Mouse (Mus musculus): ENCODE data around the gene 9930021J03Rik. TPM values are rescaled to one million over a fixed set of nuclear protein-coding genes. Genes with fewer than 3 reads are reported as not detected.

Gene 9930021J03Rik
- polyA plus RNA-seq, 1 experiment from 2014 or later = 17.7 TPM

DNA sequence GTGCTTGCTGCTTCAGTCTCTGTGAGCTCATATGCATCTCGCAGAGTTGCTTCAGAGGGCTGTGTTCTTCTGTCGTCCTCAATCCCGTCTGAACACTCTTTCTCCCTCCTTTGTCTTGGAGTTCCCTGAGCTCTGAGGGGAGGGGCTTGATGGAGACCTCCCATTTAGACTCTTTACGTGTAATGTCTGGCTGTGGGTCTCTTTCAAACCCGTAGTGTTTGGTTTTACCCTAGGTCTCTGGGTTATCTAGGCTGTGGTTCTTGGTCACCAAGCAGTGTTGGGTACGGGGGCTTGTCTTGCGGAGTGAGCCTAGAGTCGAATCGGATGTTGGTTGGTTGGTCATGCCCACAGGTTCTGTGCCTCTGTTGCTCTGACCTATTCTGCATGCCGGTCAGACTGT is 110.7 kb downstream of the 9930021J03Rik start:
- H3K36me3 ChIP-seq (ENCODE audit: inconsistent target) = no peaks in the 10 kb centered on the region
- H3K79me2 ChIP-seq (ENCODE audit: inconsistent target) = no peaks in the 10 kb centered on the region
- H3K27ac ChIP-seq = no peak overlapping the region
- no peak overlapping the region for H3K4me3 ChIP-seq (ENCODE audit: inconsistent target)
- WGBS (ENCODE audit: missing documents) = 88% methylated on average over 10 of the region's 10 CpGs

DNA sequence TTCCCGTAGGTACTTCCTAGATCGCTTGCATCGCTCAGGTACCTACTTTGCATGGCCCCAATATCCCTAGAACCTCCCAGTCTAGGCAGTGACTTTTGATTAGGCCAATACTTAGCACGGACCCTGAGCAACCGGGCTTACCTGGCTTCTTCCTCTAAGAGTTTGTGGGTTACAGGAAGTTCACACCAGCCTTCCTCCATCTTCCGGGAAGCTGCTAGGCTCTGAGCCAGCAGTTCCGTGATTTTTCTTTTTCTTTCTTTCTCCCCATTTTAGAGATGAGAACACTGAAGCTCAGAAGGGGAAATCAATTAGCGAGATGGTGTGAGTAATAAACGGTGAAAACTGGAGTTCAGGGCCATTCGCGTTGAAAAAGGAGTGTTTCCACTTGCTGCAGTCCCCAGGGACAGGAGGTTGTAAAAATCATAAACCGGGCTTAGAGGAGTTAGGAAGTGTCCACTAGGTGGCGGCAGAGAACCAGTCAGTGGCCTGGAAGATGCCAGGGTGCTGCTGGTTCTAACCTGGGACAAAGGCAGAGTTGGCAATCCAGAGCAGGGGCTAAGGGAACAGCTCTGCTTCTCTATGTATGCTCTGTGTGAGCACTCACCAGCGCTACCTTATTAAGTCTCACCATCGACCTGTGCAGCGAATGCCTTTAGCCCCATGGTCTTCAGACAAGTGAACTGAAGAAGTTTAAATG is 121.8 kb downstream of the 9930021J03Rik start:
- 64% methylated on average over 15 of the region's 16 CpGs for WGBS (ENCODE audit: missing documents)
- Histone ChIP-seq H3K4me3 (ENCODE audit: inconsistent target) (no peak overlapping the region), H3K79me2 (ENCODE audit: inconsistent target) (no peaks in the 10 kb centered on the region)

DNA sequence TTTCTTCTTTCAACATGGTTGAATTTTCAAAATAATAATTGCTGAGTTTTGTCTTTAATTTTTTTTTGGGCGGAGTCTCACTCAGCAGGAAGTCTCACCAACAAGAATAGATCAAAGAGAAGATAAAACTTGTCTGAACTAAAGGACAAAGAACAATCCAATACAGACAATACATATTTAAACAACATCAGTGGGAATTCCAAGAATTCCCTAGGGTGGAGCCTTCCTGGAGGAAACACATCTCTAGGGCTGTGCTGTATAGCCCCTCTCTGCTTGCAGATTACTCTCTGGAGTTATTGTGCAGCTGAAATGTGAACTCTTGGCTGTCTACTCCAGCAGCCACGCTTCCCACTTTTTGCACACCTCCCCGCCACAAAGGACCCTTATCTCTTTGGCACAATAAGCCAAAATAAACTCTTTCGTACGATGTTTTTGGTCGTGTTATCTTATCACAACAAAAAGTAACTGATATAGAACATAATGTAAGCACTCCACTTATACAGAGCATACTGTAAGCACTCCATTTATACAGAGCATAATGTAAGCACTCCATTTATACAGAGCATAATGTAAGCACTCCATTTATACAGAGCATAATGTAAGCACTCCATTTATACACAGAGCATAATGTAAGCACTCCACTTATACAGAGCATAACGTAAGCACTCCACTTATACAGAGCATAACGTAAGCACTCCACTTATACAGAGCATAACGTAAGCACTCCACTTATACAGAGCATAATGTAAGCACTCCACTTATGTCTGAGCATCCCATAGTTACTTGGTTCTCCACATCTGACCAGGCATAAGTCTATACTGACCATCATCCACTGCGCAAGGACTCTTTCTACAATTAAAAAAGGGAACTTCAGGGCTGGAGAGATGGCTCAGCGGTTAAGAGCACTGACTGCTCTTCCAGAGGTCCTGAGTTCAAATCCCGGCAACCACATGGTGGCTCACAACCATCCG is 125.3 kb downstream of the 9930021J03Rik start:
- Histone ChIP-seq H3K79me2 (ENCODE audit: inconsistent target) (no peaks in the 10 kb centered on the region), H3K4me3 (ENCODE audit: inconsistent target) (no peak overlapping the region)
- 90% methylated on average over 10 of the region's 13 CpGs for WGBS (ENCODE audit: missing documents)

More for the DNA sequence above, 121.8 kb downstream of the 9930021J03Rik start:
- no peak overlapping the region for H3K27ac ChIP-seq
- H3K36me3 ChIP-seq (ENCODE audit: inconsistent target) = no peaks in the 10 kb centered on the region

DNA sequence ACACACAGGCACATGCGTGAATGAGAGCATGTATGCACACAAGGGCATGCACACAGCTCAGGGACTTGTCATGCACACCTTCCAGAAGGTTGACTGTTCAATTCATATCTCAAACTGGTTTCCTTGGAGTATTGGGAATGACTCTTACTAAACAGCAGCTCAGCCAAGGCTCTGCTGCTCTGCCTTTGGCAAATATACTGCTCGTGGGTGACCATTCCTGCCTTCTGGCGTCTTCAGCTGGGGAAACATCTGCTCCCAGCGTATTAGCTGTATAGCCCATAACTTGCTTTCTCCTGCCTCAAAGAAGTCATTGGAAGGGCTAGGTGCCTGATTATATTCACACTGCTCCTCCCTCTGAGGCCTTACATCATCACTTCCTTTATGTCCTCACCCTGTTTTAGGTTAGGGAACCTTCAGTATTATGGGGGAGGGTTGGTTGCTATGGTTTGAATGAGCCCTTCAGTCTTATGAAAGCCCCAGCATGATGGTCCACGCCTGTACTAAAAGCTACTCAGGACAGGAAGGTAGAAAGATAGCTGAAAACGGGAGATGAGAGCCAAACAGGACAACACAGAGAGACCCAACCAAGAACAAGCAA is 127.5 kb downstream of the 9930021J03Rik start:
- Histone ChIP-seq H3K4me3 (ENCODE audit: inconsistent target) (no peak overlapping the region), H3K27ac (no peak overlapping the region), H3K79me2 (ENCODE audit: inconsistent target) (no peaks in the 10 kb centered on the region), H3K36me3 (ENCODE audit: inconsistent target) (no peaks in the 10 kb centered on the region)
- WGBS (ENCODE audit: missing documents) = 78% methylated on average over 6 of the region's 6 CpGs

More for the DNA sequence above, 125.3 kb downstream of the 9930021J03Rik start:
- Histone ChIP-seq H3K36me3 (ENCODE audit: inconsistent target) (no peaks in the 10 kb centered on the region), H3K27ac (no peak overlapping the region)

DNA sequence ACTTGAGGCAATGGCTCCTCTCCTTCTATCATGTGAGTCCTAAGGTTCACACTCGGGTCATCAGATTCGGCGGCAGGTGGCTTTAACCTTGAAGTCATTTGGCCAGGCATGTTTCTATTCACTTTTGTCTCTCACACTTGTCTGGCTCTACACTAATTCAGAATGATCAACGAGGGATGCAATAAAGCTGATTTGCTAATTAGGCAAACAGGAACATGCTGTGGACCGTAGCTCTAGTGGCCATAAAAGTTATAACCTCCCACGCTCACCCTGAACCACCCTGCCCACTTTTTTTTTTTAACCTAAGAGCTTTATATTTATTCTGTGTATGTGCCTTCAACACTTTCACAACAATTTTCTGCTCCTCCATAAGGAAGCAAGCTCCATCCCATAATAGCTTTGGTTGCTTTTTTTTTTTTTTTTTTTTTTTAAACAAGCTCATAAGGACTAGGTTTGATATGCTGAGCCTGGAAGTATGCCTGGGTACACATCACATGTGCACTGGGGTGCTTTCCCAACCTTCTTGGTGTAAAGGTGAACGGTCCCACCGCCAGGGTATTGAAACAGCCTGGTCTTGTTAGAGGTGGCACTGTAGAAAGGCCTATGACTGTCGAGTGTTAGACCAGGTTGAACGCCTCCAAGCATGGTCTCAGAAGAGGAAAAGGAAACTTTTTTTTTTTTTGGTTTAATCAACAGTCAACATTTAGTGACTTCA is 129.2 kb downstream of the 9930021J03Rik start:
- Histone ChIP-seq H3K4me3 (ENCODE audit: inconsistent target) (no peak overlapping the region), H3K36me3 (ENCODE audit: inconsistent target) (no peaks in the 10 kb centered on the region), H3K79me2 (ENCODE audit: inconsistent target) (no peaks in the 10 kb centered on the region), H3K27ac (no peak overlapping the region)
- 90% methylated on average over 10 of the region's 10 CpGs for WGBS (ENCODE audit: missing documents)

DNA sequence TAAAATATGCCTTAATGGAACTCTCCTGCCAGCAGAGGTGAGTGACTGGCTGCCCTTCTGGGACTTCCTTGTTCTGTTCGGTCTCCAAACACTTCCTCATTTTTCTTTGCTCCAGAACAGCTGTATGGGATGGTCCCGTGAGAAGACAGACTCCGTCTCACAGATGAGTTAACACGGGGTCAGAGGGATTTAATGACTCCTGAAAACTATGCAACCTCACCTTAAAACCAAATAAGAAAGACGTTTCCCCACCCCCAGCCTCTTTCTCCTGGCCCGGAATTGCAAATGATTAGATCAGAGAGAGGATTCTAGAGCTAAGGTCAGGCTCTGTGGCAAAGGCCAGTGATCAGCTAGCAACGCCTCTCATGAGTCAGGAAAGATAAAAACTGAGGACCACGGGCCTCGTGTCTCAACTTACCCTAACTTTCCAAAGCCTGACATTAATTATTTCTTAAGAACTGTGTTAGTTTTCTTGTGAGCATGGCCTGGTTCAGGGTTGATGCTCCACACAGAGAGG is 130.2 kb downstream of the 9930021J03Rik start:
- WGBS (ENCODE audit: missing documents) = 33% methylated on average over 9 of the region's 9 CpGs
- H3K4me3 ChIP-seq (ENCODE audit: inconsistent target) = no peak overlapping the region

DNA sequence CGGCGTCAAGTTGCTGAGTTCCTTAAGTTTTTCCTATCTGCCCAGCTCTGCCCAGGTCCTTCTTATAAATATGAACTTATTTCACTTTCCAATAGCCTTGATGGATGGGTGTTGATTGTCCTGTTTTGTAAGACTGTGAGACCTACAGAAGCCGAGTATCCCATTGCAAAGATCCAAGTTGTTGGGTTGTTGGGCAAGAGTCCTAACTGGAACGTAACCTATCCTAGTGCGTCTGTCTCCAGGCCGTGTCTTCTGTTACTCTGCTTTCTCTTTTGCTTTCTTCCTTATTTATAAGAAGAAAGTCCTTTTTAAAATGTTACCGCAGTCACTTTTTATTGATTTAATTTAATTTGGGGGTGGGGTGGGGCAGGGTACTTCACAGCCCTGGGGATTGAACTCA is 130.8 kb downstream of the 9930021J03Rik start:
- Histone ChIP-seq H3K36me3 (ENCODE audit: inconsistent target) (no peaks in the 10 kb centered on the region), H3K79me2 (ENCODE audit: inconsistent target) (no peaks in the 10 kb centered on the region), H3K4me3 (ENCODE audit: inconsistent target) (no peak overlapping the region), H3K27ac (no peak overlapping the region)
- 69% methylated on average over 7 of the region's 7 CpGs for WGBS (ENCODE audit: missing documents)

More for the DNA sequence above, 130.2 kb downstream of the 9930021J03Rik start:
- Histone ChIP-seq H3K27ac (no peak overlapping the region), H3K36me3 (ENCODE audit: inconsistent target) (no peaks in the 10 kb centered on the region), H3K79me2 (ENCODE audit: inconsistent target) (no peaks in the 10 kb centered on the region)

DNA sequence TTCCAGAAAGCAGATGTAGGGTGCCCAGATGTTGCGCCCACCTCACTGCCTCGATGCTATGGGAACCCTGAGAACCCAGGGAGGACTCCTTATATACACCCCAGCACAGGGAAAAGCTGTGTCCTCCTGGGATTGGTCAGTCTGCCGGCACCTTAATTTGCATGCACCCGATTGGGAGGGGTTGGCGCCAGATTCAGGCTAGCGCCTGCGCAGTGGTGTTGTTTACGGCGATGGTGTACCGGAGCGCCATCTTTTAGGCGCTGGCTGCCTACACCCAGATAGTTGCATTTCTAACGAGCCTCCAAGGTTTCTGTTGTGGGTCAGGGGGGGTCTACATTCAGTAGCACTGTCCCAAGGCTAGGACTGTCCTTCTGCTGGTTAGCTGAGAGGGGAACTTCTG is 133.1 kb downstream of the 9930021J03Rik start:
- WGBS (ENCODE audit: missing documents) = 94% methylated on average over 13 of the region's 13 CpGs

DNA sequence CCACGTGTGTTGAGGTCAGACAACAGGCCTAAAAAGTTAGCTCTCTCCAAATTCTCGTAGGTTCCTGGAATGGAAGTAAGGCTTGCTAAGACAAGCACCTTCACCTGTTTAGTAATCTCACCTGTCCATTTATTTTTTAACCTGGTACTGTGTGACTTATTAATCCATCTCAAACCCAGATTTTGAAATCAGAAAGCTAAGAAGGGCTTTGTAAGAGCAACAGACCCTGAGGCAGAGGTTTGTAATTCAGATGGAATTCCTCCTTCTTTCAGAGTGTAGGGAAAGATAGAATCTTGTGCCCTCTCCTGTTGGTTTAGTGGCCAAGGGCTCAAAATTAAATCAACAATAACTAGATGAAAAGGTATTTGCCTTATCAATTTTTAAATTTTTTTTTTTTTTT is 134.6 kb downstream of the 9930021J03Rik start:
- 77% methylated on average over 2 of the region's 2 CpGs for WGBS (ENCODE audit: missing documents)
- Histone ChIP-seq H3K36me3 (ENCODE audit: inconsistent target) (no peaks in the 10 kb centered on the region), H3K4me3 (ENCODE audit: inconsistent target) (no peak overlapping the region)

More for the DNA sequence above, 133.1 kb downstream of the 9930021J03Rik start:
- no peak overlapping the region for H3K4me3 ChIP-seq (ENCODE audit: inconsistent target)
- no peaks in the 10 kb centered on the region for H3K36me3 ChIP-seq (ENCODE audit: inconsistent target)
- H3K79me2 ChIP-seq (ENCODE audit: inconsistent target) = no peaks in the 10 kb centered on the region
- no peak overlapping the region for H3K27ac ChIP-seq

DNA sequence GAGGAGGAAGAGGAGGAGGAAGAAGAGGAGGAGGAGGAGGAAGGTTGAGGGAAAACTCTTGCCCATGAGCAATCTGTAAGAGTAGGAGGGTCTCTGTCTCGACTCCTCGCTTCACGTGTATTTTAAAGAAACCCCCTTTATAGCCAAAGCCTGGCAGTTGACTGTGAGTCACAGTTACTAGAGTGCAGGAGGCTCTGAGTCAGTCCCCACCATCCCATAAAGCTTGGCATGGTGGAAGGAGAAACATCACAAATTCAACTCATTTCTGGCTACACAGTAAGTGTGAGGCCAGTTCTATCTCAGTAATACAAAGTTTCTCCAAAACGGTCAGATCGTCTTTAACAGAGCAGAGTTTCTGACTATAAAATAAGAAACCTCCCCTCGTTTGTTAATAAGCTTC is 135.5 kb downstream of the 9930021J03Rik start:
- H3K4me3 ChIP-seq (ENCODE audit: inconsistent target) = no peak overlapping the region
- H3K27ac ChIP-seq = no peak overlapping the region
- H3K79me2 ChIP-seq (ENCODE audit: inconsistent target) = no peaks in the 10 kb centered on the region
- no peaks in the 10 kb centered on the region for H3K36me3 ChIP-seq (ENCODE audit: inconsistent target)
- WGBS (ENCODE audit: missing documents) = 92% methylated on average over 6 of the region's 6 CpGs

More for the DNA sequence above, 134.6 kb downstream of the 9930021J03Rik start:
- Histone ChIP-seq H3K27ac (no peak overlapping the region), H3K79me2 (ENCODE audit: inconsistent target) (no peaks in the 10 kb centered on the region)

DNA sequence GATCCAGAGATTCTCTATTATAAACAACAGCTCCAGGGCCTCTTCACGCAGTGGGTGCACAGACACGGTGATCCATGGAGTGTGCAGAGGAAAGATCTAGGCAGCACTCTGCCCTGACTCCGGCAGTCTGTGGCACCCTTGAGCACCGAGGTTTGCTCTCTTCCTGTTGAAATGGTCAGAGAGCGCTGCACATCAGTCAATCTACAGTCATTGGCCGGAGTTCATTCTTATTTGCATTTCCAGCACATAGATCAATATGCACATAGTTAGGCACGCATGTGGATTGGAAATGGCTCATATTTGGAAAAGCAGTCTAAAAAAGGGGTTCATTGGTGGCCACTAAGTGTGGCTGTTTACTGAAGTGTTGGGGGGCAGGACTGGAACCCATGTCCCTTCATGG is 137.7 kb downstream of the 9930021J03Rik start:
- 78% methylated on average over 6 of the region's 7 CpGs for WGBS (ENCODE audit: missing documents)
- no peak overlapping the region for H3K27ac ChIP-seq
- H3K4me3 ChIP-seq (ENCODE audit: inconsistent target) = no peak overlapping the region
- no peaks in the 10 kb centered on the region for H3K79me2 ChIP-seq (ENCODE audit: inconsistent target)
- H3K36me3 ChIP-seq (ENCODE audit: inconsistent target) = no peaks in the 10 kb centered on the region

DNA sequence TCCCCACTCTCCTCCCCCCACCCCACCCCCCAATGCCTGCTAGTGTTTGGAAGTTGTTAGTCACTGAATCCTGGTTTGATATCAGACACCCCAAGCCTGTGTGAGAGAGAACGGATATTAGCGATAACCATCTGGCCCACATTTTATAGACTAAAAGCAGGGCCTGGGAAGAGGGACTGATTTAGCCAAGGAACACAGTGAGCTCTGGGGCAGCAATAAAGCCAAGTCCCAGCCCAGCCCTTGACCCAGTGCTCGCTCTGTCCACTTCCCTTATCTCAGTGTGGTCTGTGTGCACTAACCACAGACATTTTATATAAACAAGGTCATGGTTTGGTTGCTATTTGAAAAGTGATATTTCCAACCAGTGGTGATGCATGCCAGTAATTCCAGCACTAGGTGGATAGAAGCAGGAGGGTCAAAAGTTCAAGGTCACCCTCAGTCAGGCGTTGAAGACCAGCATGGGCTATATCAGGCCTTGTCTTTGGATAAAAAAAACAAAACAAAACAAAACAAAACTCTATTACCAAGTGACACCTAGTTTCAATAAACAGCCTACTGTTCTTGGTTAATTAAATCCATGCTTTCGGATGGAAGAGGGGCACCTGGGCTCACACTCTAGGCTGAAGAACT is 138.7 kb downstream of the 9930021J03Rik start:
- H3K4me3 ChIP-seq (ENCODE audit: inconsistent target) = no peak overlapping the region
- no peaks in the 10 kb centered on the region for H3K79me2 ChIP-seq (ENCODE audit: inconsistent target)
- no peaks in the 10 kb centered on the region for H3K36me3 ChIP-seq (ENCODE audit: inconsistent target)
- 80% methylated on average over 5 of the region's 5 CpGs for WGBS (ENCODE audit: missing documents)
- no peak overlapping the region for H3K27ac ChIP-seq

DNA sequence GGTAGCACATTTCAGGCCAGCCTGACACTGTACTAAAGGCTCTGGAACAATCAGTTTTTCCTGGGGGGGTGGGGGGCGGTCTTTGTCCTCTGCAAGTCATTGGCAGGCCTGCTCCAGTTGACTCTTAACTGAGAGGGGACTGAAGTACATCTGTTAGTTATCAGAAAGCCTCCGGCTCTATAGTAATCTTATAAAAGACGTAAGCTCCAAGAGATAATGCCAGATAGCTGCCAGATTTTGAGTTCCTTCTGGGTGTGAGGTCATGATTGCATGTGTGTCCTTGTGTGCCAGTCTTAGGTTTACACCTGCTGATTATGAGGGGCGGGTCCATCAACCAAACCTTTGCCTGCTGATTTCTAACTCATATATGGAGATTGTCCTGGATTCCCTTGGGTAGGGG is 139.6 kb downstream of the 9930021J03Rik start:
- Histone ChIP-seq H3K79me2 (ENCODE audit: inconsistent target) (no peaks in the 10 kb centered on the region), H3K36me3 (ENCODE audit: inconsistent target) (no peaks in the 10 kb centered on the region), H3K27ac (no peak overlapping the region), H3K4me3 (ENCODE audit: inconsistent target) (no peak overlapping the region)
- 91% methylated on average over 4 of the region's 4 CpGs for WGBS (ENCODE audit: missing documents)

DNA sequence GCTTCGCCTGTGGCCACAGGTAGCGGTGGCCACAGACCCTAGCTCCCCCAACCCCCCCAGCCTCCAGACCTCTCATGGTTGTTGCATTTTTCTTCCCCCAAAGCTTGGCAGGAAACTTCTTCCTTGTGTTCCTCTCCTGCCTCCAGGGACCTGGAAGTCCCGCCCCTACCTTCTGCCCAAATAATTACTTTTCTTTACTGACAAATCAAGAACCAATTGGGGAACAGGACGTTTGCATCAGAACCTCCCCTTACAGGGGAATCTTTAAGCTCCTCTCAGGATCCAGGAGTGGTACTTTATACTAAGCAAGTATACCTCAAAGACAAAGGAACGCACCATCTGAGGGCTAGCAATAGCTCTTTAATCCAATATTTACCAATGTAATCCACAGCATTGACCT is 140.9 kb downstream of the 9930021J03Rik start:
- H3K4me3 ChIP-seq (ENCODE audit: inconsistent target) = no peak overlapping the region
- no peaks in the 10 kb centered on the region for H3K79me2 ChIP-seq (ENCODE audit: inconsistent target)
- H3K27ac ChIP-seq = no peak overlapping the region
- WGBS (ENCODE audit: missing documents) = 93% methylated on average over 5 of the region's 5 CpGs
- no peaks in the 10 kb centered on the region for H3K36me3 ChIP-seq (ENCODE audit: inconsistent target)

Measured in macrophage (primary cell).